Mouse (Mus musculus): ENCODE data around the gene Smcp. TPM values are rescaled to one million over a fixed set of nuclear protein-coding genes. Genes with fewer than 3 reads are reported as not detected.

Smcp gene
- polyA plus RNA-seq, 1 experiment from 2014 or later: not detected

DNA sequence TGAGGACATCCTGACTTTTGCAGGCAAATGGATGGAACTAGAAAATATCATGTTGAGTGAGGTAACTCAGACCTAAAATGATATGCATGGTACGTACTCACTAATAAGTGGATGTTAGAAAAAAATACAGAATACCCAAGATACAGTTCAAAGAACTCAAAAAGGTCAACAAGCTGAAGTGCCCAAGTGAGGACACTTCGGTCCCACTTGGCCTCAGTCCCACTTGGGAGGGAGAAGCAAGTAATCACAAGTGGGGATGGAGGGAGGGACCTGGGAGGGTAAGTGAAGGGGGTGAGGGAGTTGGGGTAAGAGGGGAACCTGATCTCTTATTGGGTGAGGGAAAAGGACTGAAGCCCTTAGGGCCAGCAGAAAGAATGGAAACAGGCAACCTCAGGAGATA is 20.0 kb downstream of the Smcp start:
- no peak overlapping the region for H3K4me3 ChIP-seq (ENCODE audit: low read depth, low read length)
- no peak overlapping the region for H3K4me2 ChIP-seq
- ATAC-seq (replicated peaks; ENCODE audit: insufficient number of reproducible peaks, low FRiP score, low TSS enrichment): no peak
- no peaks in the 10 kb centered on the region for H3K4me1 ChIP-seq (ENCODE audit: control insufficient read depth, insufficient read depth, low read length)
- H3K9ac ChIP-seq (ENCODE audit: low read depth, low read length): no peak overlapping the region
- no peaks in the 10 kb centered on the region for H3K27me3 ChIP-seq (ENCODE audit: control insufficient read depth, insufficient read depth, low read length)
- no peak overlapping the region for H3K27ac ChIP-seq (ENCODE audit: low read depth, low read length)
- H3K9me3 ChIP-seq (replicated peaks; ENCODE audit: control insufficient read depth, low read length): no peaks in the 10 kb centered on the region
- no peaks in the 10 kb centered on the region for H3K36me3 ChIP-seq (ENCODE audit: control insufficient read depth, insufficient read depth, low read length)
- 72% methylated on average over 2 of the region's 2 CpGs for WGBS (ENCODE audit: insufficient replicate concordance)

DNA sequence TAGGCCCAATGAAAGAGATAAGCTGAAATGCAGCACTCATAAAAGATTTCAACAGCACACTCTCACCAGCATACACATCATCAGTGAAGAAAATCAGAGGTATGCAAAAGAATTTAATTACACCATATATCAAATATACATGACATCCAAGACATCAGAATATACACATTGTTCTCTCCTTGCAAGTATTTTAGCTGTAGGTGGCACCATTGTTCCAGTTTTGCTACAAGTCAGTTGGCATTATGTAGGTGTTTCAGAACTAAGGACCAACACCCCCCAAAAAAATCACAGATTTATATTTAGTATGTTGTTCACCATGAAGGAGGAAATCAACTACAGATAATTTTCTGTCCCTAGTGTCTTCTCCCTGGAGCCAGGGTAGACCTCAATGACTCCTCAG is 23.4 kb downstream of the Smcp start:
- Histone ChIP-seq H3K27me3 (ENCODE audit: control insufficient read depth, insufficient read depth, low read length) (no peaks in the 10 kb centered on the region), H3K4me3 (ENCODE audit: low read depth, low read length) (no peak overlapping the region), H3K4me1 (ENCODE audit: control insufficient read depth, insufficient read depth, low read length) (no peaks in the 10 kb centered on the region), H3K9me3 (replicated peaks; ENCODE audit: control insufficient read depth, low read length) (no peaks in the 10 kb centered on the region), H3K9ac (ENCODE audit: low read depth, low read length) (no peak overlapping the region), H3K4me2 (no peak overlapping the region), H3K36me3 (ENCODE audit: control insufficient read depth, insufficient read depth, low read length) (no peaks in the 10 kb centered on the region), H3K27ac (ENCODE audit: low read depth, low read length) (no peak overlapping the region)
- no peak for ATAC-seq (replicated peaks; ENCODE audit: insufficient number of reproducible peaks, low FRiP score, low TSS enrichment)

DNA sequence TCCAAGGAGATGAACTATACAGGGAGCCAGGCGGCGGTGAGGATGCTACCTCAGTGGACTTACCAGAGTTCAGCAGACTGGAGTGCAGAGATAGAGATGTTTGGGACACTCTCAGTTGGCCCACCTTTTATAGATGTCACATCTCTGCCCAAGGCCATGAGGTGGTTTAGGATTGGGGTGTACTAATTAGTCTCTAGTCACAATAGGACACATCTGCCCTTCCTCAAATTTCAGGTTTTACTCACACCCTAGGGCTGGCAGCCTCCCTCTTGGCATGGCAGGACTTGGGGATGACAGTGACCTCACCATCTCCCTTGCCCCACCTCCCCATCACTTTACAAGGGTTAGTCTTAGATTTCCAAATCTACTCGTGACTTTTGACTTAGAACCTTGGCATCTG is 54.4 kb downstream of the Smcp start, which contains the start of gene 2310046K23Rik:
Gene 2310046K23Rik, minus strand, starts transcription at position 101 of the 400 bp plus-strand sequence.
- Histone ChIP-seq H3K27ac (ENCODE audit: low read depth, low read length) (no peak within 1 kb of the TSS), H3K36me3 (ENCODE audit: control insufficient read depth, insufficient read depth, low read length) (no peaks in the 10 kb centered on the region), H3K9me3 (replicated peaks; ENCODE audit: control insufficient read depth, low read length) (no peaks in the 10 kb centered on the region), H3K4me3 (ENCODE audit: low read depth, low read length) (no peak within 1 kb of the TSS), H3K4me2 (no peak within 1 kb of the TSS), H3K27me3 (ENCODE audit: control insufficient read depth, insufficient read depth, low read length) (no peaks in the 10 kb centered on the region), H3K9ac (ENCODE audit: low read depth, low read length) (no peak within 1 kb of the TSS), H3K4me1 (ENCODE audit: control insufficient read depth, insufficient read depth, low read length) (no peaks in the 10 kb centered on the region)
- ATAC-seq (replicated peaks; ENCODE audit: insufficient number of reproducible peaks, low FRiP score, low TSS enrichment): no peak
- WGBS (ENCODE audit: insufficient replicate concordance): 83% methylated on average over 3 of the region's 3 CpGs

Other genes starting within 250 kb of the Smcp start
- gene Sprr2d, start 249.9 kb downstream of the Smcp start, polyA plus RNA-seq (2014; fragmentation: Nextera tagmentation; extraction: Ambion mirVana): not detected in 2 replicates
- gene Sprr2e, start 236.9 kb downstream of the Smcp start, polyA plus RNA-seq (2014; fragmentation: Nextera tagmentation; extraction: Ambion mirVana): not detected in 2 replicates
- not detected in 2 replicates for gene Sprr2f, start 223.8 kb downstream of the Smcp start, polyA plus RNA-seq (2014; fragmentation: Nextera tagmentation; extraction: Ambion mirVana)
- not detected in 2 replicates for gene Sprr2h, start 203.3 kb downstream of the Smcp start, polyA plus RNA-seq (2014; fragmentation: Nextera tagmentation; extraction: Ambion mirVana)
- gene Sprr2i, start 181.0 kb downstream of the Smcp start, polyA plus RNA-seq (2014; fragmentation: Nextera tagmentation; extraction: Ambion mirVana): not detected in 2 replicates
- gene Sprr2j-ps, start 170.9 kb downstream of the Smcp start, polyA plus RNA-seq (2014; fragmentation: Nextera tagmentation; extraction: Ambion mirVana): not detected in 2 replicates
- 5.3 and 5.4 TPM in 2 replicates for gene Gm9774, start 159.6 kb downstream of the Smcp start, polyA plus RNA-seq (2014; fragmentation: Nextera tagmentation; extraction: Ambion mirVana)
- gene Sprr2k, start 156.4 kb downstream of the Smcp start, polyA plus RNA-seq (2014; fragmentation: Nextera tagmentation; extraction: Ambion mirVana): not detected in 2 replicates
- not detected in 2 replicates for gene Sprr1b, start 150.2 kb downstream of the Smcp start, polyA plus RNA-seq (2014; fragmentation: Nextera tagmentation; extraction: Ambion mirVana)
- not detected in 2 replicates for gene Sprr3, start 130.3 kb downstream of the Smcp start, polyA plus RNA-seq (2014; fragmentation: Nextera tagmentation; extraction: Ambion mirVana)
- 0.48 and 0.74 TPM in 2 replicates for gene Sprr1a, start 103.1 kb downstream of the Smcp start, polyA plus RNA-seq (2014; fragmentation: Nextera tagmentation; extraction: Ambion mirVana)
- not detected in 2 replicates for gene Sprr4, start 88.5 kb downstream of the Smcp start, polyA plus RNA-seq (2014; fragmentation: Nextera tagmentation; extraction: Ambion mirVana)
- not detected in 2 replicates for gene 2310046K23Rik, start 54.5 kb downstream of the Smcp start, polyA plus RNA-seq (2014; fragmentation: Nextera tagmentation; extraction: Ambion mirVana)
- not detected in 2 replicates for gene Ivl, start 15.3 kb downstream of the Smcp start, polyA plus RNA-seq (2014; fragmentation: Nextera tagmentation; extraction: Ambion mirVana)
- not detected in 2 replicates for gene 2210017I01Rik, start 18.5 kb upstream of the Smcp start, polyA plus RNA-seq (2014; fragmentation: Nextera tagmentation; extraction: Ambion mirVana)
- gene Lce6a, start 32.7 kb upstream of the Smcp start, polyA plus RNA-seq (2014; fragmentation: Nextera tagmentation; extraction: Ambion mirVana): not detected in 2 replicates
- gene Lce1a1, start 59.3 kb upstream of the Smcp start, polyA plus RNA-seq (2014; fragmentation: Nextera tagmentation; extraction: Ambion mirVana): not detected in 2 replicates
- gene Lce1b, start 67.9 kb upstream of the Smcp start, polyA plus RNA-seq (2014; fragmentation: Nextera tagmentation; extraction: Ambion mirVana): not detected in 2 replicates
- gene Lce1a2, start 81.3 kb upstream of the Smcp start, polyA plus RNA-seq (2014; fragmentation: Nextera tagmentation; extraction: Ambion mirVana): not detected in 2 replicates
- not detected in 2 replicates for gene Lce1c, start 90.2 kb upstream of the Smcp start, polyA plus RNA-seq (2014; fragmentation: Nextera tagmentation; extraction: Ambion mirVana)
- gene Lce1d, start 98.2 kb upstream of the Smcp start, polyA plus RNA-seq (2014; fragmentation: Nextera tagmentation; extraction: Ambion mirVana): not detected in 2 replicates
- not detected in 2 replicates for gene Lce1e, start 120.1 kb upstream of the Smcp start, polyA plus RNA-seq (2014; fragmentation: Nextera tagmentation; extraction: Ambion mirVana)
- not detected in 2 replicates for gene Lce1f, start 131.4 kb upstream of the Smcp start, polyA plus RNA-seq (2014; fragmentation: Nextera tagmentation; extraction: Ambion mirVana)
- not detected in 2 replicates for gene Gm38119, start 150.1 kb upstream of the Smcp start, polyA plus RNA-seq (2014; fragmentation: Nextera tagmentation; extraction: Ambion mirVana)
- not detected in 2 replicates for gene Lce1g, start 163.3 kb upstream of the Smcp start, polyA plus RNA-seq (2014; fragmentation: Nextera tagmentation; extraction: Ambion mirVana)
- not detected in 2 replicates for gene Lce1h, start 176.1 kb upstream of the Smcp start, polyA plus RNA-seq (2014; fragmentation: Nextera tagmentation; extraction: Ambion mirVana)
- gene Lce1i, start 189.9 kb upstream of the Smcp start, polyA plus RNA-seq (2014; fragmentation: Nextera tagmentation; extraction: Ambion mirVana): not detected in 2 replicates
- not detected in 2 replicates for gene Lce1j, start 201.5 kb upstream of the Smcp start, polyA plus RNA-seq (2014; fragmentation: Nextera tagmentation; extraction: Ambion mirVana)
- not detected in 2 replicates for gene Lce1k, start 218.9 kb upstream of the Smcp start, polyA plus RNA-seq (2014; fragmentation: Nextera tagmentation; extraction: Ambion mirVana)
- gene Kprp, start 238.2 kb upstream of the Smcp start, polyA plus RNA-seq (2014; fragmentation: Nextera tagmentation; extraction: Ambion mirVana): not detected in 2 replicates

Data from heart, embryonic 11.5 days (tissue).